Mouse (Mus musculus) large intestine, adult 2 months (tissue): ENCODE results near the gene Wwox. TPM values are rescaled to one million over a fixed set of nuclear protein-coding genes. Genes with fewer than 3 reads are reported as not detected.

Experiments used
- DNase-seq: peaks from one replicate; pipeline ENCODE4 v3.0.0-alpha.2; 2012; ENCODE audit warnings: low read depth, low spot score
- WGBS: fragments of 180-500 bp; shearing (Covaris S2); methylation state at CpG from one replicate; pipeline ENCODE4 v1.1.7; 2018; 5-methylcytosine and 5-hydroxymethylcytosine counted together
- polyA plus RNA-seq: library from polyadenylated mRNA; depleted of rRNA; stranded (reverse); fragments of >200 nt; gene quantifications from 2 replicates; pipeline ENCODE4 v1.2.3, GENCODE M21; 2012; rRNA removed

The Wwox gene
- polyA plus RNA-seq = 4.3 and 6.3 TPM in 2 replicates

DNA sequence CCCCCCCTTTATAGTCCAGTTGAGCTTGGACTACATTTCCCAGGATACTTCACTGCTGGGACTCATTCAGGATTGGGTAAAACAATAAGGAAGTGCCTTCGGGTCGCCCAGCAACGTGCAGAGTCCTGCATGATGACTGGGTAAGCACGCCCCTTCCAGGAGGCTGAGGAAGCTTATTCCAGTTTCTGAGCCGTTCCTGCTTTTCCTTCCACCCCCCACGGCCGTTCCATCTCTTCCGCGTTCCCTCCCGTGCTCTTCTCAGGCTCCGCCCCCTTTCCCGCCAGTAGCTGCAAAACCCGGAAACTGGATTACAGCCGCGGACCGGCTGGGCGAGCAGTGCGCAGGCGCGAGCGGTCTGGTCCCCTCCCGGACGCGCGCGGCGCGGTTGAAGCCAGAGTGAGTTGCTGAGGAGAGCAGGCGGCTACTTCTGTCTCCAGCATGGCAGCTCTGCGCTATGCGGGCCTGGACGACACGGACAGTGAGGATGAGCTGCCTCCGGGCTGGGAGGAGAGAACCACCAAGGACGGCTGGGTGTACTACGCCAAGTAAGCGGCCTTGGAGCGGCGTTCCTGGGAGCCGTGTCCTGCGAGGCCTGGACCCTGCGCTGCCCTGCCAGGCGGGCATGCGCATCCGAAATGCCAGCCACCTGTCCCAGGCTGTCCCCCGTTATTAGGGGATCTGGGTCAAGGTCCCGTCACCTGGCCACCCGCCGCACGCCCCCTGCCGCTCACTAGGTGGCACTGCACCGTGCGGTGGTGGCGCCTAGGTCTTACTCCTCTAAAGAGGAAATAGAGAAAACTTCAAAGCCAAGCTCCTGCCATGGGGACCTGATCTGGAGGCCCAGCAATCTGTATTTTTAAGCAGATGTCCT lies at the start of gene Wwox:
Gene Wwox (plus strand): TSS at position 322 of the 871 bp plus-strand sequence.
- WGBS = under 1% methylated on average over 54 of the region's 54 CpGs
- DNase-seq = peak; percentile 90

DNA sequence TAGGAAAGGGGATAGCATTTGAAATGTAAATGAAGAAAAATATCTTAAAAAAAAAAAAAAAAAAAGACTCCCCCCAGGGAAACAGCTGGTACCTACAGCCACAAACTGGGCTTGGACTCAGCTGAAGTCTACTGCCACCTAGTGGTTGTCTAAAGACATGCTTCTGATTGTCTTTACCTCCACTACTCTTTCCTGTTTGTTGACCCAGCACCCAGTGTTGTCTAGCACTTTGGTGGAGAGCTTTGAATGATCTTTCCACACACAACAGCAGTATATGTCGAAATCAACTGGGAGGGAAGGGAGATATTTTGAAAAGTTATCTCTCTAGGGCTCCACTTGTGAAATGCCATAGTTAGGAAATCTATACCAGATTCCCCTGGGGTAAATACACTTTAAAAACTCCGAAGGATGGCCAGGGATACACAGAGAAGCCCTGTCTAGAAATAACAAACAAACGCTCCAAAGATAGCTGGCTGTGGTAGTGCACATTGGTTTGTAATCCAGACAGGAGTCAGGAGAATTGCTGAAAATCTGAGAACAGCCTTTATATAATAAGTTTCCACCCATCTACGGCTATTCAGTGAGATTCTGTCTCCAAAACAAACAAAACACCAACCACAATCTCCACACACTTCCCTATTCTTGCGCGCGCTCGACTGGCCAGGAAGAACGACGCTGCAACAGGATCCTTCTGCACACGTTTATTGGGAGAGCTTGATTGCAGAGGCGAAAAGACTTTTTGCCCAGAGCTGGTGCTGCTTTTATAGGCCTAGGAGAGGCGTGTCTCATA lies 48.8 kb upstream of the Wwox start:
- WGBS = 76% methylated on average over 12 of the region's 13 CpGs
- no peak for DNase-seq

DNA sequence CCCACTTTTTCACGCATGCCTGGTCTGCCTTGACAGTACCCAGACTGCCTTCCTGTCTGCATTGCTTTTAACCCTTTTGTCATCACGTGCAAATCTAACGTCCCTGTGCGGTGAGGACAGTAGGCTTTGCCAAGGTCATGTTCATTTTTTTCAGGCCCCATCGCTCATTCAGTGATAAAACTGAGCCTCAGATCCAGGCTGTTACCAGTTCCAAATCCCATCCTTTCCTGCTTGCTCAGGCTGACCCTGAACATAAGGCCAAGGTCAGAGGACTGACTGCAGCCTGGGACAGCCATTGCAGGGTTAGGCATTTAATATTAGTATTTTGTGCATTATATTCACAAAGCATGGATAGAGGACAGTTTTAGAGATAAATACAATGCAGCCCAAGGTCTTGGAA lies 41.1 kb upstream of the Wwox start:
- 82% methylated on average over 5 of the region's 5 CpGs for WGBS

DNA sequence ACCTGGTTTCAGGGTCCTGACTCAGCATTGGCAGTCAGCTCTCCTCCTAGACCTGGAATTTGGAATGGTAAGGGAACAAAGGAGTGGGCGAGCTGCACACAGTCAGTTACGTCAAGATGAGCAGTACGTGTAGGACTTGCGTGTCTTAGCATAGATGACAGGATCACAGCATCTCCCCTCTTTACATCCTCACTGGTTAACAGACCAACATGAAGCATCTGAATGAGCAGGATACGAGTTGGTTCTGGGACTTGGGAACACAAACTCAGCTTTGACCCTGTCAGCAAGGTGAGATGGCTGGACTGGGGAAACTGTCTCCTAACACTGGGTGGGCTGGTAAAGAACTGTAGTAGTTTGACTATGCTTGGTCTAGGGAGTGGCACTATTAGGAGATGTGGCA lies 40.2 kb upstream of the Wwox start:
- WGBS = 91% methylated on average over 5 of the region's 5 CpGs
- no peak for DNase-seq

More for the DNA sequence above, 41.1 kb upstream of the Wwox start:
- no peak for DNase-seq

DNA sequence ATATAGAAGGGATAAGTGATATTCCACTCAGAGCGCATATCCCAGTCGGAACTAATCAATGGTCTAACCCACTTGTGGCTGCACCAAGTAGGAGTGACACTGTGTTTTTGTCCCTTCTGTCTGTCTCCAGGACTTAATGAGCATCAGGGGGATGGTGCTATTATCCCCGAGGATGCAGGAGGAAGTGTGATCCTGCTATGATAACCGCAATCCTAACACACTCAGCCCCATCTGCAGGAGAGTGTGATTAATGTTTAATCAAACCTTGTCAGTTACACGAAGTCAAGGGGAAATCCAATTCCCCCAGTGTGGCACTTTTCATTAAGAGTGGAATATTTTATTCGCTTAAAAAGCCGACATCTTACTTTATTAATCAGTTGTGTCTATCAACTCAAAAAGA lies 37.8 kb upstream of the Wwox start:
- no peak for DNase-seq
- WGBS = 60% methylated on average over 7 of the region's 7 CpGs

DNA sequence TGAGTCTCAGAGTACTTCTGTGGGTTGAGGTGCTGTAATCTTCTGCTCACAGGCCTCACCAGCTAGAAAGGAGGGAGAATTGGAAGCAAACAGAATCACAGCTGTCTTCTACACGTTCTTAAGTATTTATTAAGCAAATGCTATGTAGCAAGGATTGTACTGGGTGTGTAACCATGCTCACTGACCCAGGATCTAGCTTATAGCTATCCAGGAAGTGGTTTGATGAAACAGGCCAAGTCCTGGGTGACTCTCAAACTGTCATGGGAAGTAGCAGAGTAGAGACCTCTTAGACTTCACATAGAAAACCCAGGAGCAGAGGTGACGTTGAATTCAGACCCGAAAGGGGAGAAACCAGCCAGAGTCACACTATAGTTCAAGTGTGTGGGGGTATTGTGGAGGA lies 28.0 kb upstream of the Wwox start:
- DNase-seq = no peak
- 69% methylated on average over 3 of the region's 3 CpGs for WGBS

DNA sequence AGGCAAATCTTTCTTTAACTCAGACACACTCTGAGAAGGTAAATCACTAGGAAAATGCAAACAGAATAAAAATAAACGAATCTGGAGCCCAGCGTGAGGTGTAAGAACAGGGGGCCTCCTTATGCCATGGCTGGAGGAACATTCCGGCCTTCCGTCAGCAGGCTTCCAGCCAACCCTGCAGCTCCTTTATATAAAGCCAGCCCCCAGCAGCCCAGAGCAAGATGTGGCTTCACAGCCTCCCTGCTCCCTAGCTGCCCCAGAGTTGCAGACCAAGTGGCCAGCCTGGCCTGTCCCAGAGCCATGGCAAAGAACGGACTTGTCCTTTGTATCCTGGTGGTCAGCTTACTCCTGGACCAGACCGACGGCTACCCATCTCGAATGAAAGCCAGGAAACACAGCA lies 21.7 kb upstream of the Wwox start, which contains the start of gene Clec3a:
Gene Clec3a (plus strand): TSS at position 301 of the 400 bp plus-strand sequence.
- WGBS = 73% methylated on average over 8 of the region's 8 CpGs
- DNase-seq = no peak

DNA sequence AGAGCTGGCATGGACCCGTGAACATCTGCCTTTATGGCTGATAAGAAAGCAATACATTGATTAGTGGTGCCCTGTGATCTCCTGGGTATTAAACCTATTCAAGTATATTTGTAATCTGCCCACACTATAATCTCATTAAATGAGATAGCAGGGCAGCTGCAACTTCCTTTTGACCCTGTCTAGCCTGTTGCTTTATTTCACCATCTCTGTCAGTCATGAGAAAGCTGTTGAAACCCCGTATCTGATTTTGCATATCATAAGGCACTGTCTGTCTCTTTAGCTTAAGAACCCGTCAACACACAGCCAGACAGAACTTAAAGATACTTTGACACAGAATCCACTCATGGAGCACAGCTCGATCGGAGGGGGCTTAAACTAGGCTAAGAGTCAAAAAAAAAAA lies 21.0 kb upstream of the Wwox start:
- WGBS = 79% methylated on average over 5 of the region's 5 CpGs
- no peak for DNase-seq

DNA sequence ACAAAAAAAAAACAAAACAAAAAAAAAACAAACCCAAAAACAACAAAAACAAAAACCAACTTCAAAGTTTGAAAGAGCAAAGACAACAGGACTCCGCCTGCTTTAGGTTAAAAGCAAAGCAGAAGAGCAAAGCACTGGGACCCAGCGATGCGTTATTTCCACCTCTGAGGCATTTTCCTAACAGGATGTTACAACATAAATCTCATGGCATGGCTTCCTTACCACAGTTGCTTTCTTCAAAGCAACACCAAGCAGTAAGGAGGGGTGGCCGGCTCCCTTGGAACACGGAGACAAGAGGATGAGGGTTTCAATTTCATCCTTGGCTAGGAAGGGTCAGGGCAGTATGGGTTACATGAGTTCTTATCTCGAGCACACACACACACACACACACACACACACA lies 20.6 kb upstream of the Wwox start:
- WGBS = 62% methylated on average over 6 of the region's 6 CpGs
- DNase-seq = no peak

DNA sequence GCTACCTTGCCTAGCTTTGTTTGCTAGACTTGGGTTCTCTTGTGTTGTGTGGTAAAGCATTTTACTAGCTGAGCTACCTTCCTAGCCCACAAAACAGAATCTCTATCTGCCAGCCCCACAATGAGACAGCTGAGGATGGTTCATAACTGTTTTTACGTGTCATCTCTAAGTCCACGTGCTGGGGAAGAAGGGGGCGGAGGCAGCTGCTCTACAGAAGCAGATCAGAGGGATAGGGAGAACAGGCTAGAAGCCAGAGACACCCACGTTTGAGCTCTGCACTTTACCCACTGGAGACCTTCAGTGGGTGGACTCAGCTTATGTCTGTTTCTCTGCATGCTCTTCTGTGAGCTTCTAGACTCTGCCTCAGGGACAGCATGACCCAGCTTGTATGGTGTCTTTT lies 17.9 kb upstream of the Wwox start:
- WGBS = 56% methylated on average over 4 of the region's 4 CpGs

DNA sequence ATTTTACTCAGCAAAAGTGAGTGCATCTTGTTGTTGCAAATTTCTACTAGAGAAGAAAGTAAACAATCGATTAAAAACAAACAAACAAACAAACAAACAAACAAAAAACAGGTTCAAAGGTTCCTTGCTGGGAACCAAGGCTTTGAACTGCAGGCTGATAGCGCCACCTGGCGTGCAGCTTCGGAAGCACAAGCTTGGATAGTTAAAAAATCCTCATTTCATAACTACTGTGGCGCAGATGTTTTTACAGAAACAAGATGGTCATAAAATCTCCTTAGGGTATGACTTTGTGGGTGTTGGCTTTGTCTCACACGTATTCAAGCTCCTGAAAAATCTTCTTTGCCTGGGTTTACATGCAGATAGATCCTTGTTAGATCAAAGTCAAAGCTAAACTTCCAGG lies 1.2 kb upstream of the Wwox start:
- no peak for DNase-seq
- 1% methylated on average over 6 of the region's 6 CpGs for WGBS

More for the DNA sequence above, 17.9 kb upstream of the Wwox start:
- no peak for DNase-seq

DNA sequence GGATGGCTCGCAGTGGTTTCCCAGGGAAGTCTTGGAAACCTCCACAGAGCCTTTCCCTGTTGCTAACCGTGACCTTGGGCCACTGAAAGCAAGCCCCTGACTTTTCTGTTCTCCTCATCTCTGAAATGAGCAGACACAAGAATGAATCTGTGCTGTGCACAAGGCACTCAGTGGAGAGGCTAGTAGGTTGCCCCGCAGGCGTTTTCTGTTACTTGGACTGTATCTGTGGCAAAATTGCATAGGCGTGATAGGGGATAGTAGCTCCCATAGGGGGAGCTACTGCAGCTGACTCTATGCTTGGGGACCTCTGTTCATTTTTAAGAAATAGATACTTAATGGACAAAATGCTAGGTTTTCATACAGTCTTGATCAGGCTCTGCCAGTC lies 742 bp downstream of the Wwox start:
- WGBS = 16% methylated on average over 5 of the region's 5 CpGs
- no peak for DNase-seq

DNA sequence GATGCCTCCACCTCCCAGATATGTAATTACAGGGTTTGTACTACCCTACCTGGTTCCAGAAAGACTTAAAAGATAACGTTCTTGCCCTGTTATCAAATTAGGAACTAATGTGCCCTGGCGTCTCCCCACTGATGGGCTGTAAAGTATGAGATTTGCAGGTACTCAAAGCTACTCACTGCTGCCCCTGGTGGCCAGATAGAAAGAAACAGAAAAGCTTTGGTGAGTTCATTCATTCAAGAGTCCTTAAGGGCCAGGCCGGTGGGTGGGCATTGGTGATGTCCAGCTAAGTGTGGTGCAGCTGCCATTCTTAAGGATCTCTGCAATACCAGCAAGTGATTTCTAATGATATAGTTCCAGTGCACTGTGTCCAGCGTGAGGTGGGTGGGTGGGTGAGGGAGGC lies 2.2 kb downstream of the Wwox start:
- DNase-seq = no peak
- 80% methylated on average over 4 of the region's 4 CpGs for WGBS

DNA sequence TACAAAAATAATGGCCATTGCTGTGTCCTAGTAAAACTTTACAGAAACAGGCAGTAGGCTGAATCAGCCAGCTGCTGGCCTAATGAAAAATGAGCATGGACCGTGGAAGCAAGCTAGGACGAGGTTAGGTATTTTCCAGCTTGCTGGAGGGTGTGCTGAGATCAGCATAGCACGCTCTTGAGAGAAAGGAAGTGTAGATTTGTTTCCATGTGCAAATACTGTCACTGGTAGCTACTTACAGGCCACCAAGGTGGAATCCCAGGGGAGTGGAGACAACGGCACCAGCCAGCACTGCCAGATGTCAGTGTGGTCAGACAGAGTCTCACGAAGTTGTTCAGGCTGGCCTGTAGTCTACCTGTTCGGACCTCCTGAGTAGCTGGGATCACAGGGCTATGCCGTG lies 7.4 kb downstream of the Wwox start:
- no peak for DNase-seq
- 82% methylated on average over 7 of the region's 7 CpGs for WGBS

DNA sequence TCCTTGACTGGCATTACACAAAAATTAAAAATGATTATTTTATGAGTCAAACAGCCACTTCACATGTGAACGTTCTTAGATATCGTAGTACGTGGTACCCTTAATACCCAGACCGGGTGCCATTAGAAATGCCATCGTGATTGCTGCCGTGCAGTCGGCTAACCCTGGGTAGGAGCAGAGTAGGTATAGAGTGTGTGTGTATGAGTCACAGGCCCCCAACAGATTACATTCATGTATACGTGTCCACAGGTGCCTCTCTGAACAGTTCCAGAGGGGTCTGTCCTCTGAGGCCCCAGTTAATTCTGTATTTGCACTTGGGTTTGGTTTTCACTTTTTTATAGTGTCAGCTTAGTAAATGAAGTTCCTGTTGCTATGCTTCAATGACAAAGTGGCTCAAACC lies 12.8 kb downstream of the Wwox start:
- 81% methylated on average over 8 of the region's 8 CpGs for WGBS
- no peak for DNase-seq

DNA sequence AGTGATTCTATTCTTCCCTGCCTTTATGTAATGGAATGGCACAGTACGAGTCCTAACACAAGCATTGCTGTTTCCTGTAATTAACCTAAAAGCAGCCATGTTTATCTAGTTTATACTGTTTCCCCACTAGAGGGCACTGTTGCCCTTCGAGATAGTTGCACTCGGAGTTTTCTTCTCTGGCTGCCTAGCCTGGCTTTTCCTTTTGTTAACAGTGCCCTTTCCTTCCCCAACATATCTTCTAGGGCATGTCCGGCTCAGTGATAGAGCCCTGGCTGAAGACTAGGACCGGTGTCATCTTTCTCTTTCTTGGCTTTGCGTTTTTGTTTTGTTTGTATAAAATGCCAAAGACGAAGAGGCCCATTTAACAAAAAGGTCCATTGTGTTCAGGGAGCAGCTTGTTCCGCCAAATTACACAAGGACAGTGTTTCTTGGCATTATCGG lies 13.3 kb downstream of the Wwox start:
- 19% methylated on average over 9 of the region's 9 CpGs for WGBS
- DNase-seq = no peak

DNA sequence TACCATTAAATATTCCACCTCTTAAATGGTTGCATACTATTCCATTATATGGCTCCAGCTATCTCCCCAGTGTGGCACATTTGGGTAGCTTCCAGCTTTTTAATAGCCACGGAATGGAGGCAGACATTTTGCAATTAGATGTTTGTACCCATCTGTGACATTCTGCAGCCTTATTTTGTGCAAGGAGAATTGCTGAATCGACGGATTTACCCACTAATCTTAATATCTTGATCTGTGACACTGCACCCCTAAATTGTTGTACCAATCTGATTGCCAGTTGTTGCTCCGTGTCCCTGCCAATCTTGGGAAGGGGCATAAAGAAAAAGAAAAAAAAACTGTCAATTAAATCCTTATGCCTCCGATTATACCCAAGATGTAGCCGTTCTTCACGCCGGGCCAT lies 15.8 kb downstream of the Wwox start:
- WGBS = 94% methylated on average over 8 of the region's 8 CpGs
- no peak for DNase-seq

DNA sequence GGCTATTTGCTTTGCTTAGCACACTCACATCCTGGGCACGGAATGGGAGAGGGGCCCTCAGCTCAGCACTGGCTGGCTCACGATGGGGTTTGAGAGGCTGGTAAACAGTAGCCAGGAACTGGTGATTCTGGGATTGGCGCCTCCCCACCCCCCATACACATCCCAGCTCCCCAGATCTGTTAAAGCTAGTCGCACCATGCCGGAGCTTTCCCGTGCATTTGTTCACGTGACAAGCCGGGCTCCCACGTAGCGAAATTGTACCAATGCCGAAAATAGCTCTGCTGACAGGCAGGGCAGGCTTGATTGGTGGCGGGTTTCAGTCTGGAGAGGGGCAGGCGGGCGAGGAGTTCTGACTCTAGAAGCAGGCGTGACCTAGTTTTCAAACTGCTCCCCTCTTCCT lies 16.5 kb downstream of the Wwox start:
- no peak for DNase-seq
- WGBS = 85% methylated on average over 15 of the region's 15 CpGs

DNA sequence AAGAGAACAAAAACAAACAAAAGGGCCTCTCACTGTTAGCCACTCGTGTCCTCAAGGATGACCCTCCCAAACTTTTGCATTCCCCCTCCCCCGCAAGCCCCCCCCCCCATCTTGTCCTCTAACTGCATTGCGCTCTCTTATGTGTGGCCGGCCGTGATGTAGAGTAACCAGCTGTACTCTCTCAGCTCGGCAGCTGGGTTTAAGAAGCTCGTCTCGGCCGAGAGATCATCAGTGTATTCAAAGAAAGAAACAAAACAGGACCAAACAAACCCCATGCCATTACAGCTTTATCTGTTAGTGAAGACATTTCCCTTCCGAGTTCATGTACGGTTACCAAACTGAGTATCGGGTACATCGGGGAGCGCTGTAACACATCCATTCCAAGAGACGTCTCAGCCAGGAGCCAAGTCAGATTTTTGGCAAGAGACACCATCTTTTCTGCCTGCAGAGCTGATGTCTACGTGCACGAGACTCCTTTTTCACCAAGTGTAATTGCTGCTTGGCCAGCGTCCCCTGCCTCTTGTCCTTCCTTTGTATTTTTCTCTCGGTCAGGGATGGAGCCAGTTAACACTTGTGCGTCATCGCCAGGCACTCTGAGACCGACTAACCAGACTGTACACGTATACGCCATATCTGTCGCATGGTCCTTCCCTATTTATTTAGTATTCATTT lies 18.8 kb downstream of the Wwox start:
- 72% methylated on average over 25 of the region's 25 CpGs for WGBS
- no peak for DNase-seq

DNA sequence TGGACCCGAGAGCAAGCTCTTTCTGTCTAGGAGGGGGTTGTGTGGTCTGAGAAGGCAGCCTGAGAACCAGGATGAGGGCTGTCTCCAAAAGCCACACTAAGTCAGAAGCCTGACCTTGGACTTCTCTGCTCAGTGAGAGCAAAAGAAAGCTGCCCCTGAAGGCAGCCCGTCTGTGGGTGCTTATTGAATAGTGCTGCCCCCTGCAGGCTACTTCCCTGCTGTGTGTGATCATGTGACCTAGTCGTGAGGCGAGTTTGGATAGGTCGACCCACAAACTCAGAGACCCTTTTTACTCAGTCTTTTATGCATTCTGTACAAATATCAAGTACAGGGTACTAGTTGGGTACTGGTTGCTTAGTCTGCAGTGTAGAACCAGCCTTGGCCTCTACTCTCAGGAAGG lies 21.1 kb downstream of the Wwox start:
- 82% methylated on average over 5 of the region's 5 CpGs for WGBS
- DNase-seq = no peak
